Mouse (Mus musculus): ENCODE measurements at regions not wholly inside any gene's neighbourhood (a gene's known extent, or its start where the extent isn't known, plus 50 kb on each side); places are given as distances from the start of the nearest gene placed in this dataset.

- no peak for ATAC-seq
- WGBS: 47% methylated on average over 5 of the region's 5 CpGs
These were observed 57.8 kb upstream of the Epha7 start for GRCm38 (mm10) chr4:28754960-28755692.

GRCm38 (mm10) chr4:28762378-28762777 is 50.6 kb upstream of the Epha7 start:
- no peak overlapping the region for H3K27ac ChIP-seq (ENCODE audit: low read depth, low read length)

More at GRCm38 (mm10) chr4:28754960-28755692, 57.8 kb upstream of the Epha7 start:
- Histone ChIP-seq H3K9me3 (ENCODE audit: control insufficient read depth) (no peaks in the 10 kb centered on the region), H3K4me2 (replicated peaks; ENCODE audit: low read depth) (no peak overlapping the region), H3K4me3 (ENCODE audit: low read depth, low read length) (no peak overlapping the region), H3K9ac (ENCODE audit: low read depth, low read length) (no peak overlapping the region), H3K27ac (ENCODE audit: low read depth, low read length) (no peak overlapping the region), H3K27me3 (replicated peaks; ENCODE audit: control insufficient read depth, insufficient read depth, low read length) (no peaks in the 10 kb centered on the region), H3K36me3 (ENCODE audit: control insufficient read depth, insufficient read depth) (no peaks in the 10 kb centered on the region), H3K4me1 (replicated peaks; ENCODE audit: control insufficient read depth, insufficient read depth, low read length) (no peaks in the 10 kb centered on the region)
- TF ChIP-seq CTCF (IDR thresholded peaks at IDR 0.05; ENCODE audit: low read depth): no peak

More at GRCm38 (mm10) chr4:28762378-28762777, 50.6 kb upstream of the Epha7 start:
- WGBS: 30% methylated on average over 2 of the region's 2 CpGs
- Histone ChIP-seq H3K4me3 (ENCODE audit: low read depth, low read length) (no peak overlapping the region), H3K9ac (ENCODE audit: low read depth, low read length) (no peak overlapping the region), H3K4me1 (replicated peaks; ENCODE audit: control insufficient read depth, insufficient read depth, low read length) (no peaks in the 10 kb centered on the region), H3K36me3 (ENCODE audit: control insufficient read depth, insufficient read depth) (no peaks in the 10 kb centered on the region), H3K9me3 (ENCODE audit: control insufficient read depth) (no peaks in the 10 kb centered on the region), H3K27me3 (replicated peaks; ENCODE audit: control insufficient read depth, insufficient read depth, low read length) (no peaks in the 10 kb centered on the region), H3K4me2 (replicated peaks; ENCODE audit: low read depth) (no peak overlapping the region)
- TF ChIP-seq CTCF (IDR thresholded peaks at IDR 0.05; ENCODE audit: low read depth): no peak
- 0 out of 2 replicates have a peak, but pooled peaks have one; percentile 33 for ATAC-seq

Measured in intestine, postnatal 0 days (tissue).